Comparison of ENCODE assay signal across 8 mouse cellular contexts in genomic region chr4:149305761-149306711, GRCm38 (mm10). TPM values are rescaled to one million over a fixed set of nuclear protein-coding genes. Genes with fewer than 3 reads are reported as not detected.
DNase-seq lines count a peak whose midpoint lies in the region; ATAC-seq and TF ChIP-seq lines count a peak whose summit lies in the region.

No protein-coding gene starts in this region.

- H3K9me3 ChIP-seq in embryonic facial prominence, embryonic 11.5 days (replicated peaks; ENCODE audit: control insufficient read depth, low read length), result no peaks in the 10 kb centered on the region
- no peaks in the 10 kb centered on the region for H3K9me3 ChIP-seq in hindbrain, embryonic 16.5 days (ENCODE audit: control insufficient read depth, low read length)

- peaks cover 60% of the 10 kb centered on the region for H3K79me2 ChIP-seq in myocyte (ENCODE audit: control insufficient read depth, insufficient read depth)

- no peaks in the 10 kb centered on the region for H3K36me3 ChIP-seq in embryonic facial prominence, embryonic 11.5 days (replicated peaks; ENCODE audit: control insufficient read depth, insufficient read depth, low read depth, low read length)
- no peaks in the 10 kb centered on the region for H3K36me3 ChIP-seq in hindbrain, embryonic 16.5 days (ENCODE audit: control insufficient read depth, insufficient read depth, low read length)
- peaks cover under 1% of the 10 kb centered on the region for H3K36me3 ChIP-seq in myocyte (ENCODE audit: control insufficient read depth, insufficient read depth)

- peak overlapping the region; percentile 72 for H3K4me3 ChIP-seq in left cerebral cortex, adult 2 months
- H3K4me3 ChIP-seq in embryonic facial prominence, embryonic 11.5 days (ENCODE audit: low read depth, low read length), result peak overlapping the region; percentile 99
- peak overlapping the region; percentile 72 for H3K4me3 ChIP-seq in hindbrain, embryonic 16.5 days (ENCODE audit: low read length)
- H3K4me3 ChIP-seq in myocyte, result peak overlapping the region; percentile 77

- H3ac ChIP-seq in myocyte (ENCODE audit: control insufficient read depth, insufficient read length), result peak overlapping the region; percentile 66

- TF ChIP-seq POLR2A in myocyte (IDR thresholded peaks at IDR 0.05; ENCODE audit: insufficient read length, low read depth), result no peak

- H3K9ac ChIP-seq in embryonic facial prominence, embryonic 11.5 days (replicated peaks; ENCODE audit: low read length), result peak overlapping the region; percentile 94
- H3K9ac ChIP-seq in hindbrain, embryonic 16.5 days (ENCODE audit: low read depth, low read length), result peak overlapping the region; percentile 89

- 41% methylated on average over 14 of the region's 14 CpGs for WGBS in embryonic facial prominence, embryonic 11.5 days
- 24% methylated on average over 14 of the region's 14 CpGs for WGBS in hindbrain, embryonic 16.5 days

- no peak for DNase-seq in left cerebral cortex, adult 2 months (ENCODE audit: extremely low spot score in 1 of 2, low spot score in 2 of 2)
- DNase-seq in left cerebral cortex, postnatal 14 days (ENCODE audit: low spot score in 2 of 2), result no peak
- no peak for DNase-seq in embryonic facial prominence, embryonic 11.5 days (ENCODE audit: low spot score)
- DNase-seq in right cerebral cortex, postnatal 4 days, result no peak
- DNase-seq in urinary bladder, postnatal 4 days (ENCODE audit: low spot score in 2 of 2), result no peak

- H3K4me2 ChIP-seq in embryonic facial prominence, embryonic 11.5 days (ENCODE audit: low read depth, low read length), result peak overlapping the region; percentile 62
- peak overlapping the region; percentile 81 for H3K4me2 ChIP-seq in hindbrain, embryonic 16.5 days (ENCODE audit: low read length)
- peak overlapping the region; percentile 91 for H3K4me2 ChIP-seq in myocyte (ENCODE audit: low read depth)

- intact Hi-C loops in left cerebral cortex, adult 2 months (cut with DNase I), result loop anchor here (2.0 to 5.0 kb wide), 4 partner anchors 41 to 169 kb away; partner anchors contain the start of genes Cenps, Pgd and Ube4b
- intact Hi-C loops in left cerebral cortex, postnatal 14 days (cut with DNase I), result loop anchor here (5.0 kb wide), 1 partner anchor 39 kb away; no protein-coding TSS in a partner anchor

- peak overlapping the region; percentile 94 for H3K27ac ChIP-seq in left cerebral cortex, adult 2 months
- H3K27ac ChIP-seq in embryonic facial prominence, embryonic 11.5 days (replicated peaks; ENCODE audit: low read depth, low read length), result no peak overlapping the region
- H3K27ac ChIP-seq in hindbrain, embryonic 16.5 days (ENCODE audit: low read depth, low read length), result peak overlapping the region; percentile 99

- TF ChIP-seq CTCF in left cerebral cortex, adult 2 months (IDR thresholded peaks at IDR 0.05), result no peak; the same call in 1 of the 2 replicates

- H3K27me3 ChIP-seq in embryonic facial prominence, embryonic 11.5 days (ENCODE audit: control insufficient read depth, insufficient read depth, low read length), result no peaks in the 10 kb centered on the region
- H3K27me3 ChIP-seq in hindbrain, embryonic 16.5 days (replicated peaks; ENCODE audit: control insufficient read depth, insufficient read depth, low read length), result no peaks in the 10 kb centered on the region
- H3K27me3 ChIP-seq in myocyte (ENCODE audit: control insufficient read depth, insufficient read depth, insufficient read length), result no peaks in the 10 kb centered on the region

- no peaks in the 10 kb centered on the region for H3K4me1 ChIP-seq in embryonic facial prominence, embryonic 11.5 days (ENCODE audit: control insufficient read depth, insufficient read depth, low read length)
- H3K4me1 ChIP-seq in hindbrain, embryonic 16.5 days (ENCODE audit: control insufficient read depth, insufficient read depth, low read depth, low read length), result peaks cover 50% of the 10 kb centered on the region

- no peak for ATAC-seq in embryonic facial prominence, embryonic 11.5 days (replicated peaks; ENCODE audit: insufficient number of reproducible peaks, low FRiP score, low TSS enrichment, low read depth)
- no peak for ATAC-seq in hindbrain, embryonic 16.5 days
- no peak for ATAC-seq in inflammation-experienced regulatory T-cells, adult 6 months

TF ChIP-seq in myocyte, 11 proteins besides CTCF, POLR2A, EP300 and RAD21:
- TF ChIP-seq TCF3 (IDR thresholded peaks at IDR 0.05; ENCODE audit: insufficient read length, low read depth), result no peak
- peak in 1 of 3 experiments; percentile 87 for TF ChIP-seq MYOG (IDR thresholded peaks at IDR 0.05; ENCODE audit: control insufficient read depth in 1 of 3, insufficient read depth in 1 of 3, insufficient read length in 2 of 3, low read depth in 2 of 3)
- TF ChIP-seq MYOD1 (IDR thresholded peaks at IDR 0.05; ENCODE audit: control insufficient read depth in 1 of 3, insufficient read length in 2 of 3, low read depth in 2 of 3), result peak; percentile 33 to 62 (median 52)

RNA-seq across cellular contexts. Expression of gene Kif1b, which starts 1.5 kb away (rescaled TPM):
- 100 to 1,000 TPM; 444 to 487 TPM for total RNA-seq in left cerebral cortex, adult 2 months (2021)
- total RNA-seq in left cerebral cortex, postnatal 14 days (2021), result 100 to 1,000 TPM; 412 to 453 TPM
- 45.1 and 50.1 TPM in 2 replicates for polyA plus RNA-seq in embryonic facial prominence, embryonic 11.5 days (2014; fragmentation: Nextera tagmentation; extraction: Ambion mirVana)
- polyA plus RNA-seq in hindbrain, embryonic 16.5 days (2015; fragmentation: Nextera tagmentation; extraction: Ambion mirVana), result 99.4 and 119 TPM in 2 replicates
- 26.7 TPM for polyA plus RNA-seq in myocyte (2012; fragmentation: generic; extraction: Trizol)
- 10 to 100 TPM in 2 of 3 experiments, 1 to 10 TPM in 1; 7.9 to 19.7 (median 16.6) TPM for polyA plus RNA-seq in inflammation-experienced regulatory T-cells, adult 6 months (2017; shearing (Covaris generic))
